Mouse (Mus musculus): ENCODE data around the gene Nr0b2.

- TF ChIP-seq CTCF (IDR thresholded peaks at IDR 0.05; ENCODE audit: control insufficient read depth, insufficient read depth, insufficient read length) (no peak), MYOD1 (IDR thresholded peaks at IDR 0.05; ENCODE audit: control insufficient read depth, insufficient read length, low read depth) (no peak), MYOG (IDR thresholded peaks at IDR 0.05; ENCODE audit: control insufficient read depth, extremely low read depth, insufficient read length) (no peak)
These were observed 21.1 kb downstream of the Nr0b2 start, which contains the start of gene Gpatch3 for GRCm38 (mm10) chr4:133574070-133574842.

Data from C2C12 (cell line).